Mouse (Mus musculus): ENCODE results near the gene Psmc3ip. TPM values are rescaled to one million over a fixed set of nuclear protein-coding genes. Genes with fewer than 3 reads are reported as not detected.

Gene Psmc3ip
- total and polyA plus RNA-seq, 2 experiments from 2014 or later: 5.3 to 10.3 TPM

DNA sequence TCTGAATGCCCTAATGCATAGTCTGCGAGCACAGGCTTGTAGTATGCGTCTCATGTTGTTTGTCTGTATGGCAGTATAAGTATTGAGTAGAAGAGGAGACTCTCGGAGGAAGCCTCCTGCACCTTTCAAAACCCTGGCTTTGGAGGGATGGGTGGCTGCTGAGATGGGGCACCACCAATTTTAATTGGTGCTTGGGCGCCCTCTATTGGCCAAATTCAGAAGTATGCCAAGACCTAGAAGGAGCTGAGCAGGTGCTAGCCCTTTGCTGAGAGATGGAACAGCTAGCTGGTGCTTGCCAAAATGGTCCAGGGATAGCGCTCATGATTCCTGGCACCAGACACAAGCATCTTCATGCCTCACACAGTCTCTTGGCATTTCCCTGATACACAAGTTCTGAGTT, 37.4 kb downstream of the Psmc3ip start:
- WGBS: 35% methylated on average over 5 of the region's 5 CpGs
- DNase-seq (ENCODE audit: low spot score) (peak; percentile 82), ATAC-seq (ENCODE audit: low FRiP score) (no peak)
- peaks cover 85% of the 10 kb centered on the region for H3K36me3 ChIP-seq (ENCODE audit: insufficient read depth, low read length)
- peak; percentile 82 for TF ChIP-seq CTCF (IDR thresholded peaks at IDR 0.05)
- H3K4me2 ChIP-seq (ENCODE audit: low read depth, low read length, poor library complexity, severe bottlenecking): no peak overlapping the region
- H3K9me3 ChIP-seq (ENCODE audit: low read length): no peaks in the 10 kb centered on the region
- H3K4me3 ChIP-seq (ENCODE audit: low read depth, low read length): no peak overlapping the region
- no peaks in the 10 kb centered on the region for H3K4me1 ChIP-seq (ENCODE audit: insufficient read depth, low read length)
- no peak overlapping the region for H3K9ac ChIP-seq (replicated peaks; ENCODE audit: low read length, poor library complexity, severe bottlenecking)
- H3K27me3 ChIP-seq (ENCODE audit: insufficient read depth, low read length): no peaks in the 10 kb centered on the region
- no peak overlapping the region for H3K27ac ChIP-seq (ENCODE audit: low read depth, low read length)

- H3K4me2 ChIP-seq (ENCODE audit: low read depth, low read length, poor library complexity, severe bottlenecking): no peak overlapping the region
- H3K9me3 ChIP-seq (ENCODE audit: low read length): no peaks in the 10 kb centered on the region
- H3K27me3 ChIP-seq (ENCODE audit: insufficient read depth, low read length): no peaks in the 10 kb centered on the region
- peaks cover 85% of the 10 kb centered on the region for H3K36me3 ChIP-seq (ENCODE audit: insufficient read depth, low read length)
- no peak overlapping the region for H3K4me3 ChIP-seq (ENCODE audit: low read depth, low read length)
- DNase-seq (ENCODE audit: low spot score) (no peak), ATAC-seq (ENCODE audit: low FRiP score) (no peak)
- WGBS: 57% methylated on average over 8 of the region's 8 CpGs
- H3K9ac ChIP-seq (replicated peaks; ENCODE audit: low read length, poor library complexity, severe bottlenecking): no peak overlapping the region
- no peak for TF ChIP-seq CTCF (IDR thresholded peaks at IDR 0.05)
- H3K4me1 ChIP-seq (ENCODE audit: insufficient read depth, low read length): no peaks in the 10 kb centered on the region
- no peak overlapping the region for H3K27ac ChIP-seq (ENCODE audit: low read depth, low read length)
These were observed 38.4 kb downstream of the Psmc3ip start for GRCm38 (mm10) chr11:101056885-101057284.

DNA sequence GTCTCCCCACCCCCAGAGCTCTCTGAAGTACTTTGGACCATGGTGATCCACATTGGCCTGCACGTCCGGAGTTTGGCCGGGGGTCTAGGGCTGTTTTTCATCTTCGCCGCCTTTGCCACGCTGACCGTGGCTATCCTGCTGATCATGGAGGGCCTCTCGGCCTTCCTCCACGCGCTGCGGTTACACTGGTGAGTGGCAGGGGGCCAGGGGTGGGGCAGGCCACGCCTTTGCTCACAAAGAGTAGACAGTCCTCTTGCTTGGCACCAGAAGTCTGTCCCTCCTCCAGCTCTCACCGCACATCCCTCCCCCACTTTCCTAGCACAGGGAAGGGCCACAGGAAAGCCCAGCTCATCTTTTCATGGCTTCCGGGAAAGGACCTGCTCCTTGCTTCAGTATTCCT, 39.8 kb downstream of the Psmc3ip start:
- no peak for TF ChIP-seq CTCF (IDR thresholded peaks at IDR 0.05)
- DNase-seq (ENCODE audit: low spot score): no peak
- peaks cover 91% of the 10 kb centered on the region for H3K36me3 ChIP-seq (ENCODE audit: insufficient read depth, low read length)

DNA sequence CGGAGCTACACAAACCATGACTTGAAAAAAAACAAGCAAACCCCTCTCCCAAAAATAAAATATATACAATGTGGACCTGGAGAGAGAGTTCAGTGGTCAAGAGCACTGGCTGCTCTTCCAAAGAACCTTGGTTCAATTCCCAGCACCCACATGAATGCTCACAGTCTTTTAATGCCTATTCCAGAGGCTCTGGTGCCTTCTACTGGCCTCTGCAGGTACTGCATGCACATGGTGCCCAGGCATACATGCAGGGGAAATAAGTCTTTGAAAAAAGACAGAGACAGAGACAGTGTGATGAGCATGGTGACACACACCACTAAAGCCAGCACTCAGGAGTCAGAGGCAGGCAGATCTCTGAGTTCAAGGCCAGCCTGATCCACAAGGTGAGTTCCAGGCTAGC, 41.3 kb downstream of the Psmc3ip start:
- peak; percentile 60 for TF ChIP-seq CTCF (IDR thresholded peaks at IDR 0.05)
- Histone ChIP-seq H3K4me1 (ENCODE audit: insufficient read depth, low read length) (no peaks in the 10 kb centered on the region), H3K36me3 (ENCODE audit: insufficient read depth, low read length) (peaks cover 94% of the 10 kb centered on the region), H3K9ac (replicated peaks; ENCODE audit: low read length, poor library complexity, severe bottlenecking) (no peak overlapping the region), H3K4me2 (ENCODE audit: low read depth, low read length, poor library complexity, severe bottlenecking) (no peak overlapping the region), H3K27me3 (ENCODE audit: insufficient read depth, low read length) (no peaks in the 10 kb centered on the region), H3K27ac (ENCODE audit: low read depth, low read length) (no peak overlapping the region), H3K9me3 (ENCODE audit: low read length) (no peaks in the 10 kb centered on the region), H3K4me3 (ENCODE audit: low read depth, low read length) (no peak overlapping the region)
- ATAC-seq (ENCODE audit: low FRiP score) (no peak), DNase-seq (ENCODE audit: low spot score) (no peak)
- 100% methylated on average over 1 of the region's 1 CpGs for WGBS

More for the DNA sequence above, 39.8 kb downstream of the Psmc3ip start:
- Histone ChIP-seq H3K4me2 (ENCODE audit: low read depth, low read length, poor library complexity, severe bottlenecking) (no peak overlapping the region), H3K27me3 (ENCODE audit: insufficient read depth, low read length) (no peaks in the 10 kb centered on the region), H3K9me3 (ENCODE audit: low read length) (no peaks in the 10 kb centered on the region), H3K27ac (ENCODE audit: low read depth, low read length) (no peak overlapping the region), H3K4me1 (ENCODE audit: insufficient read depth, low read length) (no peaks in the 10 kb centered on the region), H3K9ac (replicated peaks; ENCODE audit: low read length, poor library complexity, severe bottlenecking) (no peak overlapping the region), H3K4me3 (ENCODE audit: low read depth, low read length) (no peak overlapping the region)
- no peak for ATAC-seq (ENCODE audit: low FRiP score)
- 80% methylated on average over 14 of the region's 14 CpGs for WGBS

DNA sequence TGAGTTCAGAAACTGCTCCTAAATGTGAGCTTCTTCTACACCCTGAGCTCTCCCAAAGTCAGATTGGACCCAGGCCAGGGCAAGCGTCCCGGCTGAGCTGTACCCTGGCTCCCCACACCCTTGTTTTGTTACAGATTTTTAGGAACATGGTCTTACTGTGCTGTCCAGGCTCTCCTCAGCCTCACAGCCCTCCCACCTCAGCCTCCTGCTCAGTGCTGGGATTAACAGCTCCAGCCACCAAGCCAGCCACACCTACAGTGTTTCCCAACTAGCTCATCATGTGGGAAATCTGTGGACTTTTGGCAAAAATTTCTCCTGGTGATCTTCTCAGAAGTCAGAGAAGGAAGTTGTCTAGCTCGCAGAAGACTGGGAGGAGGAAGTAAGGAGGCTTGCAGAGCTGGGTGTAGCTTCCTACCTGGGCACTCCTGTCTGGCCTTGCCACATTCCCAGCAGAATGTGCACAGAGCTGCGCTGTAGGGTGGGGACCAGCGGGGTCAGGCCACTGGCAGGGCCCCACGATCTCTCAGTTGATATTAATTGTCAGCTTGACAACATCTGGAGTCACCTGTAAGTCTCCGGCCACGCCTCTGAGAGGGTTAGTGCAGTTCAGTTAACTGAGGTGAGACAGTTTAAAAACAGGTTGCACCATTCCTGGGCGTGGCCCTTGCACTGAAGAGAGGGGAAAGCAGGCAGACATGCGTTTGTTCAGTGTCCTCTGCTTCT, 42.3 kb downstream of the Psmc3ip start:
- Histone ChIP-seq H3K27ac (ENCODE audit: low read depth, low read length) (no peak overlapping the region), H3K4me2 (ENCODE audit: low read depth, low read length, poor library complexity, severe bottlenecking) (no peak overlapping the region), H3K27me3 (ENCODE audit: insufficient read depth, low read length) (no peaks in the 10 kb centered on the region), H3K36me3 (ENCODE audit: insufficient read depth, low read length) (peaks cover 92% of the 10 kb centered on the region), H3K9me3 (ENCODE audit: low read length) (no peaks in the 10 kb centered on the region), H3K4me3 (ENCODE audit: low read depth, low read length) (no peak overlapping the region), H3K9ac (replicated peaks; ENCODE audit: low read length, poor library complexity, severe bottlenecking) (no peak overlapping the region), H3K4me1 (ENCODE audit: insufficient read depth, low read length) (no peaks in the 10 kb centered on the region)
- 92% methylated on average over 10 of the region's 10 CpGs for WGBS
- TF ChIP-seq CTCF (IDR thresholded peaks at IDR 0.05): no peak
- DNase-seq (ENCODE audit: low spot score): no peak
- no peak for ATAC-seq (ENCODE audit: low FRiP score)

DNA sequence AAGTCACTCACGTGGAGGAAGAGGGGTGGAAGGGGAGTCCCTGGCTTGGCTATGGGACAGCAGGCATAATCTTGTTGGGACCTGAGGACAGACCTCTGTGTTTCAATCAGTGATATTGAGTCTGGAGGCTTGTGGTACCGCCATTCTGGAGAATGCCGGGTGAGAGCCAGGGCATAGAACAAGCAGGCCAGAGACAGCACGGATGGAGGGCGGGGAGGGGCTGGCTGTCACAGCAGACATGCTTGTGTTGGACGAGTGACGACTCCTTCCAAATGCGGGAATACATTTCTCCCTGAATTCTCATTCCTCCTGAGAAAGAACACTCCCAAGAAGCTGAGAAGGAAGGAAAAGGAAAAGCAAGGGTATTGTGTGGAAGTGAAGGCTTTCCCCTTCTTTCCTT, 43.6 kb downstream of the Psmc3ip start:
- DNase-seq (ENCODE audit: low spot score) (no peak), ATAC-seq (ENCODE audit: low FRiP score) (no peak)
- no peaks in the 10 kb centered on the region for H3K9me3 ChIP-seq (ENCODE audit: low read length)
- 85% methylated on average over 8 of the region's 8 CpGs for WGBS
- no peak overlapping the region for H3K9ac ChIP-seq (replicated peaks; ENCODE audit: low read length, poor library complexity, severe bottlenecking)
- H3K4me3 ChIP-seq (ENCODE audit: low read depth, low read length): no peak overlapping the region
- H3K4me1 ChIP-seq (ENCODE audit: insufficient read depth, low read length): no peaks in the 10 kb centered on the region
- no peak overlapping the region for H3K27ac ChIP-seq (ENCODE audit: low read depth, low read length)
- no peak overlapping the region for H3K4me2 ChIP-seq (ENCODE audit: low read depth, low read length, poor library complexity, severe bottlenecking)
- no peaks in the 10 kb centered on the region for H3K27me3 ChIP-seq (ENCODE audit: insufficient read depth, low read length)
- no peak for TF ChIP-seq CTCF (IDR thresholded peaks at IDR 0.05)
- H3K36me3 ChIP-seq (ENCODE audit: insufficient read depth, low read length): peaks cover 92% of the 10 kb centered on the region

Measured in midbrain, postnatal 0 days (tissue).